Mouse (Mus musculus): ENCODE measurements around the gene Chd5. TPM values are rescaled to one million over a fixed set of nuclear protein-coding genes. Genes with fewer than 3 reads are reported as not detected.

The Chd5 gene
- total RNA-seq, 2 experiments from 2014 or later = 172 to 179 TPM

DNA sequence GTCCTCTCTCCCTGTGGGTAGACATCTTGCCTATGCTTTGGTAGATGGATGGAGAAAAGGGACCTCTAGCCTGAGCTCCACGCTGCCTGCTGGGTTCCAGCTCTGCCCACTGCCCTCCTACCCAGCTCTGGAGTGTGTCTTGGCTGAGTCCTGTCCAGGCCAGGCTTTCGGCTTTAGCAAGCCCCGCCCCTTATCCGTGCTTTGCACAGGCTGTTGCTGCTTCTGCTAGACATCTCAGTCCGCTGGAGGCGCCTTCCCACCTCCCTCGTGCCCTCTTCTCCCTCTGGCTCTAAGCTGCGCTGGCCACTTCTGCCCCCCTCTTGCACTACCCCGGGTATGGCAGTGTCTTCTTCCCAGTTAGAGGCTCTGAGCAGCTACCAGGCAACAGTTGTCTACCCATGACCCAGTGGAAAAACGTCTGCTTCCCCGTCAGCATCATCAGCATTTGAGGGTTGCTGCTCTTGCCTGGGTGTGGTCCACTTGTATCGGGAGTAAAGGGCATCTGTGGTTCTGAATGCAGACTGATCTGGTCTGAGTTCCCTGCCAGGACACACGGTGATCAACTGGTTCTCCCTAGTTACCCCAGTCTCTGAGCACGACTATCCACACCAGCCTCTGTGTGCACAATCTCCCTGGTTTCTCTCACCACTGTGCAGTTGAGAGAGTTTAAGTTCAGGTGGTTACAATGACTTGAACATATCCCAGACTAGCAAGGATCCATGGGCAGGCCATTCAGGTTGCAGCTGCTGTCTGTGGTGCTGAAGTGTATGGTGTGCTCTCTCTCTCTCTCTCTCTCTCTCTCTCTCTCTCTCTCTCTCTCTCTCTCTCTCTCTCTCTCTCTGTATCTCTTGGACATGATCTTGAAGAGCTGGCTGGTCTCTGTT, 13.2 kb downstream of the Chd5 start:
- DNase-seq (ENCODE audit: low spot score in 2 of 2) = peak; percentile 48 to 57

DNA sequence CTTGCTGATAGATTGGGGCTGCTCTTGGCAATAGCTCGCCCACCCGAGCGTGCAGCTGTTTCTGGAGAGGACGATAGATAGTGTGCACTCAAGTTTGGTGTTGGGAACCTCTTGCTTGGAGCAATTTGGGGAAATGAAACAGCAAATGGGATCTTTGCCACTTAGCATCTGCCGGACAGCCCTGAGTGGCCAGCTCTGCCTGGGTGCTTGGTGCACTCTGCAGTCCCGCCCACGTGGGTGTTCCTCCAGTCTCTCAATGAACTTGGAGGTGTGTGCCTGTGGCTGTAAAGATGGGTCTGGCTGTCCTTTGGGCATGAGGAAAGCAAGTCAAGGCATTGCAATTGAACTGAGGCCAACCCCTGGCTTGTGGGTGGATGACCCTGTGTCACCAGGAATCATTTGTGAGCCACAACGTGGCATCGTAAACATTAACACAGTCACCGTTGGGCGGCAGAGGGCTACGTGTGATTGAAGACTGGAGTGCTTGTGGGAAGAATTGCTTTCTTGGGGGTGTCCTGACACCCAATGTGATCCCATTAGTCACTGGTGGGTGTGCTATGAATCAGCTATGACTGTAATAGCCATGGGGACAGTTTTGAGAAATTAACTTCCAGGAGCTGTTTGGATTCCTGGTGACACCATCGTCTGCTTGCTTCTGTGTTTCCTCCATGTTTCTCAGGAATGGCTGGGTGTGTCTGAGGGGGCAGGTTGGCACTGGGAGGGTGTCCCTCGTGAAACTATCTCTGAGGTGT, 15.6 kb downstream of the Chd5 start:
- peak in 1 of 2 experiments; percentile 28 for DNase-seq (ENCODE audit: low spot score in 2 of 2)

DNA sequence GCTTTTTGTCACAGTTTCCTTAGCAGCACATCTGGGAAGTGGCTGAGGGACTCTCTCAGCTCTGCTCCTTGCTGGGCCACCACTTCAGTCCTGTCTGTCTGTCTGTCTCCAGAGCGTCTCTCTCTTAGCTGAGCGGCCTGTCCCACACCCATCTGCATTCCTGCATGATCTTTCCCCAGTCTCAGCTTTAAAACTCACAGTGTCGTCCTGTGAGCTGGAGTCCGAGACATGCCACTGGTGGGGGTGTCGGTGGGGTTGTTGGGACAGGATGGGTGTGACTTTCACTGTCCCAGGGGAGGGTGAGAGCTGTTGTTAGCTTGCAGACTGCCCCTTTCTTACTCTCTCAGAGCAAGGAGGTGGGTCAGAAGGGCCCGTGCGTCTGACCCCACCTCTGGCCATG, 17.2 kb downstream of the Chd5 start:
- DNase-seq (ENCODE audit: low spot score in 2 of 2) = no peak

DNA sequence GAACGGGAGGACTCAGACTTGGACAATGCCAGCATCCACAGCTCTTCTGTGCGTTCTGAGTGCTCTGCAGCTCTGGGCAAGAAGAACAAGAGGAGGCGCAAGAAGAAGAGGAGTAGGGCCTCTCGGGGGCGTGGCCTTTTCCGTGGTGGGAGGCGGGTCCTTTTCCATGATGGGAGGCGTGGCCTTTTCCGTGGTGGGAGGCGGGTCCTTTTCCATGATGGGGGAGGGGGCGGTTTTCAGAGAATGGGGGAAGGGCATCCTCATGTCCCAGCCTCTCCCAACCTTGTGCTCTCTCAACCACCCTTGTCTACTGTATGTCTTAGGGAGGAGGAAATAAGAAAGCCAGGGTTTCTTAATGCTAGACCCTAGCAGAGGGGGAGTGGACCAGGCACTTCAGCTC, 21.2 kb downstream of the Chd5 start:
- DNase-seq (ENCODE audit: low spot score in 2 of 2) = no peak

DNA sequence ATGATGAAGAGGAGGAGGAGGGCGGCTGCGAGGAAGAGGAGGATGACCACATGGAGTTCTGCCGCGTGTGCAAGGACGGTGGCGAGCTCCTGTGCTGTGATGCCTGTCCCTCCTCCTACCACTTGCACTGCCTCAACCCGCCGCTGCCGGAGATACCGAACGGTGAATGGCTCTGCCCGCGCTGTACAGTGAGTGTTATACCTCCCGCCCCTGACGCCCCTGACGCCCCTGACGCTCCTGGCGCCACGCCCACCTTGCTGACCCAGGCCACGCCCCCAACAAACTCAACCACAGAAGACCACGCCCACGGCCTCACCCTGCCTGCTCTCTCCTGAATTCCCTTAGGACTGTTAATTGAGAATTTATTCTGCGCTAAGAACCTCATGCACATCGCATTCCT, 22.4 kb downstream of the Chd5 start:
- DNase-seq (ENCODE audit: low spot score in 2 of 2) = no peak

DNA sequence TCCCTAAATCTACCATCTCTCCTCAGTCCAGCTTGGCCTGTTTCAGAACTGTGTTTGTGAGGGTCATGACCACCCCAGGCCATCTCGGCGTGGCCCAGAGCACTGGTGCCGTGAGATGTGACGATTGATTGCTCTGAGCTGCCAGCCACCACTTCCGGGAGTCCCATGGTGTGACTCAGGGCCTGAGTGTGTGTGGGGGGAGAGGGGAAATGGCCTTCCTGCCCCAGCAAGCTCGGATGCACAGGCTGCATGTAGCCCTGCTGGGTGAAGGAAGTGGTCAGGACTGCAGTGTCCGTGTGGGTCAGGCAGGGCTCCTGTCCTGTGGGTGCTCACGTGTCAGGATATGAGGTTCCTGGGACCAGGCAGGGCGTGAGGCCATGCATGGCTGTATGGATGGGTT, 23.7 kb downstream of the Chd5 start:
- no peak for DNase-seq (ENCODE audit: low spot score in 2 of 2)

DNA sequence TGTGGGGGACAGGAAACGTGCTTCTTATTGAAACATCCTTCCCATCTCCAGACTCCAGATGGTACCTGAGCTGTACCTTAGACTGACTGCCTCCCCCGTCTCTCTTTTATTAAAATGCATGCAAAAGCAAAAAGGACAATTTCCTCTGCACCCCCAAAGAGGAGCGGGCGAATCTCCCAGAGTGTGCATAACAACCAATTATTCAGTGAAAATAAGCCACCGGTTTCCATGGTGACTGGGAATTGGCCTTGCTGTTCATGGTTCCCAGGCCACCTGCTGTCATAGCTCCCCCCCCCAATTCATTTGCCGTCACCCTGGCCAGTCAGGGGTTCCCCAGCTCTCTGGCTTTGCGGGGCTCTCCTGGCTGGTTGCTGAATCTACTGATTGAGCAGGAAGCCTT, 26.8 kb downstream of the Chd5 start:
- no peak for DNase-seq (ENCODE audit: low spot score in 2 of 2)

DNA sequence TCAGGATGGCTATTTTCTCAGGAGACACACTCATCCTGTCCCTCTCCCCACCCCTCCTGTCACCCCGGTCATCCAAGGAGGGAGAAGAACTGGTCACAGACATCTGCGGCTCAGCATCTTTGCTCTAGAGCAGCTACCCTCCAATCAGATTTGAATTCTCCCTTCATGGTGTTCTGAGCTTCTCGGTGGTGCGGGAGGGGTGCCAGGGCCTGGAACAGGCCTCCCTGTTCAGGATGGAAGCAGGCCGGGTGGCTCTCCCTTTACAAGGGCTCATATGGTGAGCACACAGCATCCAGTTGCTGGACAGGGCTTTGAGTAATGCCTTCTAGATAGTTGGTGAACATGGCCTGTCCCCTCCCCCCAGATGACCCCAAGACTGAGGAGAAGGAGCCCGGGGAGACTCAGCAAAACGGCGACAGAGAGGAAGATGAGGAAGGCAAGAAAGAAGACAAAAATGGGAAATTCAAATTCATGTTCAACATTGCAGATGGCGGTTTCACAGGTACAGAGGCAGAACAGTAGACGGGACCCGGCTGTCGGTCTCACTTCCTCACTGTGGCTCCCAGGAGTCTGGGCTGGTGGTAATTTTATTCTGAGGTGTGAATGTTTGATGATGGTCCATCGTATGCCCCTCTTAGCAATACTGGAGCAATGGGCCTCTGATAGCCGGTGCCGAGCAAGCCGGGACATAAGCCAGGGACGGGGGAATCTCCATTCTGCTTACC, 44.2 kb downstream of the Chd5 start:
- DNase-seq (ENCODE audit: low spot score in 2 of 2) = no peak

DNA sequence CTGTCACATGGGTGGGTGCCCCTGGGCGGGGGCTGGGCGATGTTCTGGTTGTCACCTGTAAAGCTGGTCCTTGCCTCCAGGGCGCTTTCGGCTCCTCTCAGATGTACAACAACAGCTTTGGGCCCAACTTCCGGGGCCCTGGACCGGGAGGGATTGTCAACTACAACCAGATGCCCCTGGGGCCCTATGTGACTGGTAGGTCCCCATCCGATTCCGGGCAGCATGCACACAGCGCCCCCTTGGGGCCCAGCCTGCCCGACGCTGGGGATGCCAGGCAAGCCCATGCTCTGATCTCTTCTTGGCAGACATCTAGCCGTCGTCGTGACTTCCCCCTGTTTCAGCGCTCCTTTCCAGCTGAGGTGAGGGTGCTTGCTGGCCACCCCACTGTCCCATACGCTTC, 47.2 kb downstream of the Chd5 start:
- peak in 1 of 2 experiments; percentile 46 for DNase-seq (ENCODE audit: low spot score in 2 of 2)

DNA sequence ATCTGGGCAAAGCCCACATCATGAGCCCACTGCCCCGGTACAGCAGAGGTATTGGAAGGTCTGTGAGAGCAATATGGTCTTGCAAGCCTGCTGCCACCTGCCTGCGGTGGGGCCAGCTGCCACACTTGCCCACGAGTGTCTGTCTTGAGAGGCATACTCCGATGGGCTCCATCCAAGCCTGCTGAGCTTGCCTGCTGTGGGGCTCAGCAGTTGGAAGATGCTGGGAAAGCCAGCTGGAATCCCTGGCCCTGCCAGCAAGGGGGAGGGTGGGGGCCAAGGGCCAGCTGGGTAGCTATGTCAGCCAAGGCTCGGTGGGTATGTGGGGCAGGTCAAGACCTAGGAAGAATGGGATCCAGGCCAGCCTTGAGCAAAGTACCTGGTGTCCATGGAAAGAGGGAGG, 53.7 kb downstream of the Chd5 start:
- DNase-seq (ENCODE audit: low spot score in 2 of 2) = peak; percentile 60 to 63

DNA sequence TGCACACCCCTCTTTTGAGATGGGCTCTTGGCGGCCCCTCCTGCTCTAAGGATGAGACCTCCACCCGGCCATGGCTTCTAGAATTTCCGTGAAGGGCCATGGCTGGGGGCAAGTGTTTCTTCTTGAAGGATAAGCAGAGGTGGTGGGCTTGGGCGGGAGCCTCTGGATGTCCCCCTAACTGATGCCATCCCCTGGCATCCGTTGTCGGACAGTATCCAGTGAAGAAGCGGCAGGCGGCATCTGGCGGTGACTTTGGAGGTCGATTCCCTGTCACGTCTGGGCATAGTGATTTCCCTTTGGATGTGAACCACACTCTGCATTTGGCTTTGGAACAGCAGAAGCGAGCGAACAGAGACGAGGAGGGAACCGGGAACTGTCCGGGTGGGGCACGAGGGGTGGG, 54.2 kb downstream of the Chd5 start:
- no peak for DNase-seq (ENCODE audit: low spot score in 2 of 2)

DNA sequence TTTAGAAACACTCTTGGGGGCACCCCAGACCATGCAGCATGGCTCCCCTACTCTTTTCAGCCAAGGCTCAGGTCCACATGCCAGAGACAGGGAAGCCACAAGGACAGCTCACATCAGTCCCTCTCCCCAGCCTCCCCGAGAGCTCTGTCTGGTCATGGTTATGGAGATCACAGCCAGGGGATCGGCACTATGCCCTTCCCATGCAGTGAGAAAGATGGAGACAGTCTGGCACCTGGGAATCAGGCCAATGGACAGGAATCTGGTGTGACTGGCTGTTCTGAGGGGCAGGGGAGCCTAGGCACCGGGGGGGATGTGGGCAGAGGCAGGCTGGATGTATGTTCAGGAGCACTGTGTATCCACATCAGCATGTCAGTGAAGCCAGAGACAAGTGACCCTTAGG, 60.5 kb downstream of the Chd5 start:
- DNase-seq (ENCODE audit: low spot score in 2 of 2) = no peak

DNA sequence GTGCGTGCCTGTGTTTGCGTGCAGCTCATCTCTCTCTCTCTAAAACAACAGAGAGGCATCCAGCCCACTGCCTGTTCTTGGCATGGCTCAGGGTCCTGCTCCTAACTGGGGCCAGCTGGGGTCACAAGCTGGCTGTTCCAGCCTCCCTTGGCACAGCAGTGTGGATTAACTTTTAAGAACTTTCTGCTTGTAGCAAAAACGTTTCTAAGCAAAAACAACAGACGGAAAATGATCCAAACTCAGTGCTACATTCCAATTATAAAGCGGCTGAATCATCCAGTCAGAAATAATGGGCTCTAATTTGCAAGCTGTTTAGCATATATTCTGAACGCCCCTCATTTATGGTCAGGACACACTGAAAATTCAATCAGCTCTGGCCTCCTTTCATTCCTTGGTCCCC, 66.7 kb downstream of the Chd5 start:
- no peak for DNase-seq (ENCODE audit: low spot score in 2 of 2)

DNA sequence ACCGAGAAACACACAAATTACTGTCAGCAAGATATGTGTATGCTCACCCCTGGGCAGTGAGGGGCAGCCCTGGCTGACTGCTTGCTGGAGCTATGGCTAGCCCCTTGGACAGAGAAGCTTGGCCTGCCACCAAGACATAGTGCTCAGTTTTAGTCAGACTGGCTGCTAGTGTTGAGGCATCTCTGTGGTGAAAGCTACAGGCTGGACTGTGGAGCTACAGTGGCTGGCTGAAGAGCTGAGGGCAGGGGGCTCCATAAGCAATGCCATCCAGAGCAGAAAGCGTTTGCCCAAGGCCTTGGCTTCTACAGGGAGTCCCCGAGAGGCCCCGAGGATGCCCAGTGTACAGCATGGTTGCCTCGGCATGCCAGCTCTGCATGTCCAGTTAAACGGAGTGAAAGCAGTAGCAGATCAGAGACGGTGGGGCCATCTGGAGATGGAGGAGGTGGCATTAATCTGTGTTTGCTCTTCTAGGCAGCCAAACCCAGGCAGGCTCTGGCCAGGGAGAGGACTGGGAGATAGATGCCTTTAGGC, 67.3 kb downstream of the Chd5 start:
- DNase-seq (ENCODE audit: low spot score in 2 of 2) = no peak

DNA sequence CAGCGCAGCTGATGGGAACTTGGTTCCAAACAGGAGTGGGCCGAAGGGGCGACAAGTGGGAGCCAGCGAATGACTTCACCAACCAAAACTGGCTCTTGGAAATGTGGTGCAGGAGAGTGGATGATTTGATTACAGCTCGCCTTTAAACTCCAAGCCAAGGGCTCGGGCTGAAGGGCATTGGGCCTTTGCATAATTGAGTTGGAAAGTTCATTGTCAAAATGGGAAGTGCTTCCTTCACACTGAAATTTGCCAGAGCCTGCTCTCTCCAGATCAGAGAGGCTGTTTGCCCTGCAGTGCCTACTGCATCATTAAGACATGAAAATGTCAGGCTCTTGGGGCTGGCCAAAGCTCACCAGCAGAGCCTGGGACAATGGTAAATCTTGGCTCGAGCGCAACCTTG, 68.1 kb downstream of the Chd5 start:
- no peak for DNase-seq (ENCODE audit: low spot score in 2 of 2)

DNA sequence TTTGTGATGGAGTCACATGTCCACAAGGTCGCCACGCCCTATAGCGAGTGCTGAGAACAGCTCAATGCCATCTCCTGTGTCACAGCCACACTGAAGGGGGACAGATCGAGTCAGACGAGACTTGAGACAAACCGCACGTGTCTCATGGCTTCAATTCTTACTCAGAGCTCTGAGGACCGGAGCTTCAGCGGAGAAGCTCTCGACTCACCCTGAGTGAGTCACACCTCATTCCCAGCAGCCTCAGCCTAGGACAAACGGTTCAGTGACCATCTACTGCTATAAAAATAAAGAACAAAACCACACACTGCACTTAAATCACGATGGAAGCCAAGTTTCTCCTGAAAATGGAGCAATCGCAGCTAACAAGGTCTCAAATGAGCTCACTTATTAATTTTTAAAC, 72.5 kb downstream of the Chd5 start:
- DNase-seq (ENCODE audit: low spot score in 2 of 2) = no peak

DNA sequence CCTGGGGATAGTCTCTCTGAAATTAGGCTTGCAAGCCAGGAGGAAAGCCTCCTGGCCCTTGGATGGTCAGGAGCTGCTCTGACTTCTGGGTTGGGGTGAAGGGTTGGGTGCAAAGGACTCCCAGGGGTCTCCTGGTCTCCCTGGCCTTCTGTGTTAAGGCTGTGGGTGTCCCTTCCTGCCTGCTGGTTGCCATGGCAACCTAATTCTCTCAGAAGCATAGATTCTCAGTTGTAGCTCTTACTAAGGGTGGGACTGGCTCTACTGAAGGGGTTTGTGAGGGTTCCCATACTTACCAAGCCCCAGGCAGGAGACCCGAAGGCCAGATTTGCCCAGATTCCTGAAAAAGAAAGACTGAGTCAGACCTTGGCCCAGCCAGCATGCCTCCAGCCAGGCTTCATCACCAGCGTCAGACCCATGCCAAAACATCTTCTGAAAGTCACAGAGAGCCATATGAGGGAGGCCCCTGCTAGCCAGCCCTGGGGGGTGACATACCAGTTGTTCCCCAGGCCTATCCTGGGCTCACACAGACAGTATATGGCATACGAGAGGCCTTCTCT, 74.2 kb downstream of the Chd5 start:
- no peak for DNase-seq (ENCODE audit: low spot score in 2 of 2)

DNA sequence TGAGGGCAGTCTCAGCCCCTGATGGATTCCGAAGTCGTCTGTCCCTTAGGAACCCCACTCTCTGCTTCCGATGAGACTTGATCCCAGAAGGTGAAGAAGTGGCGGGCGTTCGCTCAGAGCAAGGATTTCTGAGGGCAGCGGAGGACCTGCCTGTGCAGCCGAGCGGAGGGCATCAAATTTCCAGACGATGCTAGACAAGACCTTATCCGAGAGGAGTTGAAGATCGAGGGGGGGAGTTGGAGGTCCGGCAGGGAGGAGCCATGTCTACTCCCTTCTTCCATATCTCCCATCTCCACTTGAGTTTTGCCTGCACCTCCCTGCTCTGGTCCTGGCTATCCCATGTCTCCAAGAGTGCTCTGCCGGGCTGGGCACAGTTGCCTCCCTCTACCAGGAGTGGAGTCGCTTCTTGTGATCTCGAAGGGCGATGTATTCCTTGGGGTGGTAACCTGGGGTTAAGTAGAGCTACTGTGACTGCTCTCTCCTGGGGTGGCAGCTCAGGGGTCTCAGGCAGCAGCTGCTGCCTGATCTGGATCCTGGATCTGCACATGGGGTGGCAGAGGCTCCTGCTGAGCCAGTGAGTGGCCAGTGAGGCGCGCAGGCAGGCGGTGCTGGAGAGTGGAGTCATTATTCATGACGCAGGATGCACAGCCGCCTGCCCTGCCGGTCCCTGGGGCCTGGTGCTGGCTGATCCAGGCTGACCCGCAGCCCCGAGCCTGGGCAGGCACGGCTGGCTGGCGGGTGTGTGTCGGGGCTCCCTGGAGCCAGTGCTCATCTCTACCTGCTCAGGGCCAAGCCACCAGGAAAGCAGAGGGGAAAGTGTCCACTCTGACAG, 80.0 kb downstream of the Chd5 start:
- no peak for DNase-seq (ENCODE audit: low spot score in 2 of 2)

DNA sequence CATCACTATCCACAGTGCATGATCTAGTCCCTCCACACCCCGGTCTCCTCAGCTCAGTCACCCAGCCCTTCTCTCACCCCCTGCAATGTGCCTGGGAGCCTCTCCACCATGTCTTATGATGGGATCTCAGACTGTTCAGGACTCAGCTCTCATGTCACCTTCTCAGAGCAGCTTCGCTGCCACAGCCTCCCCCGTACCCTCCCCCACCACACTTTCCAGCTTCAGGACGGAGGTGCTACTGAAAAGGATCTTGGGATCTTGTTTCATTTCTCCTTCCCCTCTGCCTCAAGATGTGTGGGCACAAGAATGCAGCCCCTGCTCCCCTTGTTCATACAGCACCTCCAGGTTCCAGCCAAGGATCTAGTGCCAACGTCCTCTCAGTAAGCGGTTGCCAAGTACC, 85.1 kb downstream of the Chd5 start:
- DNase-seq (ENCODE audit: low spot score in 2 of 2) = peak in 1 of 2 experiments; percentile 42

DNA sequence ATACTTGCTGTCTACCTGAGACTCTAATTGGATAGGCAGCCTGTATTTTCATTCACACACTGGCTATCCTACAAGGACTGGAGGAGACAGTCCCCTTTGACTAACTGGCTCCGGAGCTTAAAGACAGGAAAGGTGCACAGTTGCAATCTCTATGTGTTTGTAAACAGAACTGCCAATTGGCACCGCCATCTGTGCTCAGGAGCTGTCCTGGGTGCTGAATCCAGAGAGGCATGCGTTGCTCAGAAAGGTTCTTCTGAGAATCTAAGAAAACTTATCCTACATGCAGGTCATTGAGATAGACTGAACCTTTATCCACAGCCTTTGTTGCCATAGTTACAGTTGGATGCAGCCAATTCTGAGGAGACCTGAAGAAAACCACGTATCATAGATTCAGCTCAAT, 85.9 kb downstream of the Chd5 start:
- no peak for DNase-seq (ENCODE audit: low spot score in 2 of 2)

Data from left cerebral cortex, adult 18-20 months (tissue).